Mouse (Mus musculus): ENCODE results near the gene Elmo3.

DNA sequence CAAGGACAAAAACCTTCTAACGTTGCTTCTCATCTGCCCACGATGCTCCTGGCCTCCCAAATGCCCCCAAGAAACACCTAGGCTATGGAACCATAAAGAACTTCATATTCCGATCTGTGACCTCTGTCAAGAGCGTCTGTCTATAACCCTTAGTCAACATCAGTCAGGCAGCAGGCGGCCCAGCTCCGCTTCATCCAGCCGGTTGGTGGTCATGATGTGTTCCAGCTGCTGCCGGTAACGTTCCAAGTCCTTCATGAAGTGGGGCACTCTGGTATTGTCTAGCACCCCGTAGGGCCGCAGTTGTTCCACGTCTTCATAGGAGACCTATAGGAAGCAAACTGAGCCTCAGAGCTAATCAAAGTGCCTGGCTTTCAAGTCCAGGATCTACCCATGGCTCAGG lies 23.6 kb upstream of the Elmo3 start:
- TF ChIP-seq POLR2A (IDR thresholded peaks at IDR 0.05; ENCODE audit: borderline replicate concordance, low read depth, low read length) = no peak
- TF ChIP-seq CTCF (IDR thresholded peaks at IDR 0.05; ENCODE audit: low read depth, low read length) = no peak

Measured in bone marrow macrophage, adult 2 months (primary cell).